Mouse (Mus musculus) retina, adult 2 months (tissue): ENCODE data around the gene Muc4.

Experiments
- DNase-seq: peaks from one replicate; pipeline ENCODE4 v3.0.0-alpha.2; 2012; ENCODE audit warnings: low read depth, low spot score

The Muc4 gene

GRCm38 (mm10) chr16:32726501-32726900 is 9.2 kb upstream of the Muc4 start:
- no peak for DNase-seq

DNA sequence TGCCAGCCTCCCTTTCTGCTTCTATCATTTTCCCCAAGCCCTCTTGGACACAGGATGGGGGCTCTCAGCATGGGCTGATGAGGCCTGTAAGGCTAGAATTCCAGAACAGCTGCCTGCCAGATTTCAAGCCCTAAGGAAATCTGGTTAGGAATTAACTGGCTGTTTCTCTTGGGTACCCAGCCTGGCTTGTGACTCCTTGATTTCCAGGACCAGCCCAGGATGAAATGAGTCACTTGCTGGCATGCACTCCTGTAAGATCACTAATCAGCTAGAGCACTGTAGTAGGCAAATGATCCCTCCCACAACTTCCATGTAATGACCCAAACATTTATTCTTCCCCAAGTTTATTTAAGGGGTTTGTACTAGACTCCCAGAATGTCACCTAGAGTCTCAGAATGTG is 7.4 kb upstream of the Muc4 start:
- no peak for DNase-seq

GRCm38 (mm10) chr16:32728730-32729129 is 7.0 kb upstream of the Muc4 start:
- DNase-seq: no peak

DNA sequence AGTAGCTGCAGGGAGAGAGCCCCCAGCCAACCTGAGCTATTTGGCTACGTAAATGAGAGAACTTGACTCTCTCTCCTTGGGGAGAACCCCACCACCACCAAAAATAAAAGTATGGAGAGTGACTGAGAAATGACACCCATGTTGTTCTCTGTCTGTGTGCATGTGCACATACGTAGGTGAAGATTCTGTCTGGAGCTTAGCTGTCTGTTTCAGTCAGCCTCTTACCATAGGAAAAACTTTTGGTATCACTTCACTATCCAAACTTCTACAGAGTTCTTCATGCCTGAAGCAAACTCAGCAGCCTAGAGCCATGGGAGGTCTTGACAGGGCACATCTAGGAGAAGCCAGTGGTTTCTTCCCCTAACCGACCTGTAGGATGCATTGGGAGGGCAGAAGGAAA is 2.5 kb upstream of the Muc4 start:
- DNase-seq: no peak

- DNase-seq: no peak
Observed at GRCm38 (mm10) chr16:32736022-32736421, 336 bp downstream of the Muc4 start.

- DNase-seq: no peak
Observed at GRCm38 (mm10) chr16:32740003-32740663, 4.4 kb downstream of the Muc4 start.

GRCm38 (mm10) chr16:32741366-32741765 is 5.7 kb downstream of the Muc4 start:
- DNase-seq: no peak

DNA sequence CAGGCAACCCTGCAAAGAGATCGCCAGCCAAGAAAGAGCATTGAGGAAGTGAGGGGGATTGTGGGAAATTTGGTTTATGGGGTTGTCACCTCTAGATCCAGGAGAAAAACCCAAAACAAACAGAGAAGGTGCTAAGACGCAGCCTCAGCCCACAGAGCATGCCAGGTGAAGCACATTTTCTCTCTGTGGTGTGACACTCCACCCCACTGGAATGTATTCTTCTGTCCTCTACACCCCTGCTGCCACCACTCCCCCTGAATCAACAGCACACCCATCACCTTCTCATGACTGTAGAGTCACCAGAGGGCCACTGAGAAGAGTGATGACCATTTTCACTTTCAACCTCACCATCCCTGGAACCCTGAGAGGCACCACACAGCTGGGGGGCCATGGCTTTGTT is 7.0 kb downstream of the Muc4 start:
- DNase-seq: no peak

GRCm38 (mm10) chr16:32745852-32746251 is 10.2 kb downstream of the Muc4 start:
- DNase-seq: no peak

DNA sequence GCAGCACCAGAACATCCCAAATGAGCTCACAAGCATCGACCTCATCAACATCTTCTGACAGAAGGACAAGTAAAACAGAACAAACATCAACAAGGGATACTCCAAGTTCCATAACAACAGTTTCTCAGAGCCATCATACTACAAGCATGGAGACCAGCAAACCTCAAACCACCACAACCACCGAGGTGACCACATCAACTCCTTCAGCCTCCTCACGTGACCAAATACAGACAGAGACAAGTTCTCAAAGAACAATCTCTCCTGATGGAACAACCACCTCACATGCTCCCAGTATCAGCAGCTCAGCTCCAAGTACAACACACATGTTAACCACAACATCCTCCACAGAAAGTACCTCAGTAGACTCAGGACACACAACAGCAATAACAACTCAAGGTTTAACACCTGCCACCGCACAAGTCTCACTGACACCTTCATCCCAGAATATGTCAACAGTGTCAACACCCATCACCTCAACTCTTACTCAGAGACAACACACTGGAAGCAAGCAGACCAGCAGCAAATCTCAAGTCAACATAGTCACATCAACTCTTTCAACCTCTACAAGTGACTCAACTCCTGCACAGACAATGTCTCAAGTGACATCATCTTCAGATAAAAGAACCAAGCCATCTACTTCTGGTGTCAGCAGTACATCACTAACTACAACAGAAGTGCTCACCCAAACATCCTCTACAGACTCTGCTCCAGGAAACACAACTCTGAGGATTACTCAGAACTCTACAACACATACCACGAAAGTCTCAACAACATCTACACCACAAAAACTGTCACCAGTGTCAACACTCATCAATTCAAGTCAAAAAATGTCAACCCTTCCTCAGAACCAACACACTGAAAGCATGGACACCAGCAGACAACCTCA is 14.8 kb downstream of the Muc4 start:
- DNase-seq: no peak

DNA sequence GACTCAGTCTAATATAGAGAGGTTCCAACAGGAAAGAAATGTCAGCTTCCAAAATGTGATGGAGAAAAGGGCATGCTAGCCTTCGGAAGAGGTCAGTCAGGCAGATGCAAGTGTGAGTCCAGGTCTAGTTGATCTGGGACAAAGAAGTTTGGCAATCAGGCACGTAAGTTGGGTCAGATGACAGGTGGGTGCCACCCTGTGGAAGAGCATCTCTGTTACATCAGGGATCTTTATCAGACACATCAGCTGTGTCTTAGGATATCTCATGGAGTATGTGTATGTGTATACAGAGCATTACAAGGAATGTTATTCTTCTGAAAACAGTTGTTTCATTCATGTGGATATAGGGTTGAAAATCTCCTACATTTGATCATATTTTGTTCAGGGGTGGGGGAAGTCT is 28.9 kb downstream of the Muc4 start:
- DNase-seq: no peak

DNA sequence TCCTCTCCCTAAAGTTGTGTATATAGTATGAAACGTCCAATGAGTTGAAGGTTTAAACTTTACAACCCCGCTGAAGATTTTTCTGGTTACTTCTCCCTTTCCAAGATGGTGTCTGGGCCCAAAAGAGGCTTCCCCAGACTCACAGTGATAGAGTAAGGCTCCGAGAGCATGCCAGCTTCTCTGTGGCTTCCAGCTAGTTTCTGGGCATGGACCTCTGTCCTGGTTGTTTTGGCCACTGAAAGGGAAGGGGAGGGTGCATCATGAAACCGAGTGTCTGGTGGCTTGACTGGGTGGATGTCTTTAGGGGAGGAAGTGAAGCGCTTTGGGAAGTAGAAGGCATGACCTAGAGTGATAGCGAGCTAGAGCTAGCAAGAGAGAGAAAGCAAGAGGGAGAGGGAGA is 29.3 kb downstream of the Muc4 start:
- no peak for DNase-seq

DNA sequence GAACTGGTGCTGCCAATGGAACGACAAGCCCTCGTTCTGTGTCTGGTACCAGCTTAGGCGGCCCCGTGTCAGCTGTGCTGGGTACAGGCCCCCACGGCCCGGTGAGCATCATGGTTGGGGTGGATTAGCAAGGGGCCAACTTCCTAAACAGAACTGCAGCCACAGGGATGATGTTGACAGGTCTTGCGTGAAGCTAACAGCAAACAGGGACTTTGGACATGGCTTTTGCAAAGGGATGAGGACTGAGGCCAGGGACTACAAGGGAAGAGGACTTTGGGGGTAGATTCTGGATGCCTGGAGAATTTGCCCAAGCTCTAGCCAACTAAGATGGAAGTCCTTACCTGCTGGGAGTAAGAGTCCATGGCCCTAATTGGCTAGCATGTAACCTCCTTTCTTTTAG is 31.2 kb downstream of the Muc4 start:
- no peak for DNase-seq

GRCm38 (mm10) chr16:32776676-32777075 is 41.0 kb downstream of the Muc4 start:
- no peak for DNase-seq

GRCm38 (mm10) chr16:32778956-32779355 is 43.3 kb downstream of the Muc4 start:
- no peak for DNase-seq

- no peak for DNase-seq
Observed at GRCm38 (mm10) chr16:32783324-32784062, 47.8 kb downstream of the Muc4 start.

DNA sequence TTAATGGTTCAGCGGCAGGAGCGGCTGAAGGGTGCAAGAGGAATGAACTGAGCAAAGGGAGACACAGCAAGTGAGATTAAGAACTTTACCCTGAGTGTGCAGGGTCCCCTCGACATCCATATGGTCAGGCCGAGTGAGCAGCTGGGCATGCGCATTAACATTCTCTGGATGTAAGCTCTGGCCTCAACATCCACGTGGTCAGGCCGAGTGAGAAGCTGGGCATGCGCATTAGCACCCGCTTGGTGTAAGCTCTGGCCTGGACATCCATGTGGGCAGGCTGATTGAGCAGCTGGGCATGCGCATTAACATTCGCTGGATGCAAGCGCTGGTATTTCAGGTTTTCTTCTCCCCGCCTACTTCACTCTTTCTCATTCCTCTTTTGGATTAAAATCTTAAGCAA is 49.2 kb downstream of the Muc4 start:
- peak; percentile 33 for DNase-seq

GRCm38 (mm10) chr16:32790056-32790455 is 54.4 kb downstream of the Muc4 start:
- no peak for DNase-seq

DNA sequence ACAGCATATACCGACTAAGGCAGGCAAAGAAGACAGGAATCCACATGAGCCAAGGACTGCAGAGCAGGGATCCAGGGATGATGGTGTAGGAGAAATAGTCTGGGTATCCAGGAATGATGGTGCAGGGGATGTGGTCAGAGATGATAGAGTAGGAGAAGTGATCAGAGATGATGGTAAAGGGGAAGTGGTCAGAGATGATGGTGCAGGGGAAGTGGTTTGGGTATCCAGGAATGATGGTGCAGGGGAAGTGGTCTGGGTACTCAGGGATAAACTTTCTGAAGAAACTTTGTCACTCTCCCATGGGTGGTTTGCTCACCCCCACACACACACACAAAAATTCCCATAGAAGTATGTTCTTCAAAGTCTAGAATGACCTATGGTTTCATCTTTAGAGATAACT is 59.5 kb downstream of the Muc4 start:
- DNase-seq: no peak

DNA sequence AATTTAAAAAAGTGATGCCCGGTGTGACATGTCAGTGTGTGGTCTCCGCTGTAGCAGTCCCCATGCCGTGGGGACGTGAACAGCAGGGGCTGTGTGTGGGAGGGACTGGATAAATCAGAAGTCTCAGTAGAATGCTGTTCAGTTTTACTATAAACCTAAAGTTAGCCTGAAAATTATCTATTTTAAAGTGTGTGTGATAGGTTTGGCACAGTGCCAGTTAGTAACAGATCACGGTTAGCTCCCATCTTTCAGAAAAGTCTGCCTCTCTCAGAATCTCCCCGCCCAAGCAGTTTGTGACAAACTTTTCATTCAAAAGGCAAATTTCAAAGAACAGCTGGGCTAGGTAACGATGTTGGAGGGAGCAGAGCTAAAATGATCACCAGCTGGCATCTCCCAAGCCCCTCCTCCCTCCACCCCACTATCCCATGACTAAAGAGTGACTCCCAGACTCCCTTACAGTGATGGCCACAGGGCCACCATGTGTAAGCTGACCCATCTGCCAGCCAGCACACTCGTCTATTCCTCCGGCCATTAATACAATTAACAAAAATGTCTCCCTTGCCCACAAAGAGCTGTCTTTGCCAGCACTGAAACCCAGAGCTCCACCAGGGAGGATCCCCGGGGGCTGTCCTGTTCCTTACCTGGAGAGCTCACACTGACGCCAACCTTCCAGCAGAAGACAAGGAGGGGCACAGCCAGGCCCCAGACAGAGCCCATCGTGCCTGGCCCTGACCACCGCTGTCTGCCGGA is 61.2 kb downstream of the Muc4 start:
- no peak for DNase-seq

- DNase-seq: no peak
Observed at GRCm38 (mm10) chr16:32797426-32797689, 61.7 kb downstream of the Muc4 start, which contains the start of gene Muc20. Gene Muc20, minus strand, starts transcription at chr16:32797435.
